Mouse (Mus musculus) hematopoietic stem cell, adult 5-6 weeks (primary cell): ENCODE measurements around the gene Nav2. TPM values are rescaled to one million over a fixed set of nuclear protein-coding genes. Genes with fewer than 3 reads are reported as not detected.

Source experiments
- ATAC-seq, 2 experiments: fragments of 125-278 bp in 1 of 2; replicated peaks in 1 of 2; 2 replicates each; pipeline ENCODE4 v1.8.0; 2016 to 2017; ENCODE audit warnings: inconsistent platforms in 2 of 2, mild to moderate bottlenecking in 2 of 2, moderate number of reproducible peaks in 2 of 2, low read depth in 1 of 2, moderate TSS enrichment in 1 of 2; ENCODE audit not compliant: low FRiP score in 2 of 2, poor library complexity in 2 of 2, severe bottlenecking in 2 of 2, insufficient read depth in 1 of 2, low TSS enrichment in 1 of 2
- total RNA-seq: library from RNA; stranded (forward); fragments of 172-1452, 232-1000 nt; gene quantifications from 2 replicates; pipeline ENCODE4 v1.2.3, GENCODE M21; 2017

The Nav2 gene
- total RNA-seq, 1 experiment from 2014 or later: 7.4 TPM

DNA sequence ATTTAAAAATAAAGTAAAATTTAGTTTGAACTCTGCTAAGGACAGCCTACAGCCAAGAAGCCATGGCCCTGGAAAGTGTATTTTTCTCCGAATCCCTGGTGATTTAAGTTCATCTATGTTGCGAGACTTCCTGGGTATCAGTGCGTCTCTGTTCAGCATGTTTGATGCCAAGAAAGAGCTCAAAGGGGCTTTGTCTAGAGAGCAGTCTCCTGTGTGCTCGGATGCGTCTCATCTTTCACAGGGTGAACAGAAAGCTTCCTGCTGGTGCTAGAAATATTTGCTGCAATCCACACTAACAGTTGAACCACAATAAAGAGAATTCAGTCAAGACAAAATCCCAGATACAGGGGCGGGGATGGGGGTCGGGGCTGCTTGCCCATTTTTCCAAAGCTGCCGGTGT, 572.4 kb downstream of the Nav2 start:
- no peak for ATAC-seq

DNA sequence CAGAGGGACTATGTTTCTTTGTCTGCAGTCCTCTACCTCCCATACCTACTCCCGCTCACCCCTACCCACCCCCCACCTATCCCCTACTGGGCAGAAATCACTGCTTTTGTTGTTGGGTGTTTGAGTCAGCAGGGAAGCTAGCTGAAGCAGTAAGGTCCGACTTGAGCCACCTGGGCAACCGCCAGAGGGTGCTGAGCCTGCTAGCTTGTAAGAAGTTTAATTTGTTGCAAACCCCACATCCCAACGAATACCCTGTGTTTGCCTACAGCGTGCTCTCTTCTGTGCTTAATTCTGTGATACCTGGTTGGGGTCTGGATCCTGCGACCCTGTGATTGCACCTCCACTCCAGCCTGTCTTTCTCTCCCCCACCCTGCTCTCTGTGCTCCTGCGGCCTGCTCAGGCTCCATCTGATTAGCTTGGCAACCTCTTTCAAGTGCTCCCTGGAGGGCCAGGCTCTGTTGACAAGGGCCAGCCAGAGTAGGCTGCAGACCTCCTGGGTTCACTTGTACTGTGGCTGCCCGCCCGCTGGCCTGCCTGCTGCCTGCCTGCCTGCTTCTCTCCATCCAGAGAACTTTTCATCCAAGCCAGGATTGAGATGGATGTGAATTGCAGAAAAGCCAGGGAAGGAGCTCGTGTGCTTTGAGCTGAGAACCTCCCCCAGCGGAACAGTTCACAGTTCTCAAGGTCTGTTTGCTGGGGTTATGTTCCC, 575.7 kb downstream of the Nav2 start:
- no peak for ATAC-seq

DNA sequence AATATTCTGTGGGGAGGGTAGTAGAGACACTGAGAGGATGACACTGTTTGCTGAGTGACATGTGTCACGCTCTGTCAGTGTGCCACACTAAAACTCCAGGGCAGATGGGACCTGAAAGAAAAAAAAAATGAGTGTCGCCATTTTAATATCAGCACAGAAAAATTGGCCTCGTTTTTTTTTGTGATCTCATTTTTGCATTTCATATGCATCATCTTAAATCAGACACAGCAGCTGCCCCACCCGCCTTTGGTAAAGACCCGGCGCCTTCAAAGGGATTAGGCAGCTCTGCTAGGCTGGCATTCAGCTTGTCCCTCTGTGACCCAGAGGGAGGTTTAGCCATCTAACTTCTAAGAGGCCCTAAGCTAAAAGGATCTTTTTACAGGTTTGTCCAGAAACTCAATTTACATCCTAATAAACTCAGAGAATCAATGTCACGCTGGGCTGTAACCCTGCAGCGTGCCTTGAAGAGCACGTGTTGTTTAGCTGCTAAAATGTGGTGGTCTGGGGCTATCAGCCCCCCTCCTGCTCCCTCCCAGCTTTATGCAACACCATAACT, 576.9 kb downstream of the Nav2 start:
- no peak for ATAC-seq

DNA sequence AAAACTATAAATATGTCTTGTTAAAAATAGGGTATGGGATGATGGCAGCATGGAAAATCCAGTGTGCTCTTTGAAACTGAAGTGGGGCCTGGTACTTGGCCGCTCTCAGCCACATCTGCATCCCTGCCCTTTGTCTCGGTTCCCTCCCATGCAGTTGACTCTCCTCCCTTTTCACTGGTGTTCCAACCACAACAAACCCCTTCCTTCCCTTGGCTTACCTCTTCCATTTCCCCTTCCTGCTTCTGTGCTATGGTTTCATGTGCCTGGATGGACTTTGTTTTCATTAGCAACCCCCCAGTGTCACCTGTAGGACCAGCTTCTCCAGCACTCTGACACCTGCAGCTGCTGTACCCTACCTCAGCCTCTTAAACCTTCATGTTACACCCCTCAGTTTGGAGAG, 578.8 kb downstream of the Nav2 start:
- ATAC-seq: peak; percentile 56 to 67; a peak in 3 of 4 replicates

DNA sequence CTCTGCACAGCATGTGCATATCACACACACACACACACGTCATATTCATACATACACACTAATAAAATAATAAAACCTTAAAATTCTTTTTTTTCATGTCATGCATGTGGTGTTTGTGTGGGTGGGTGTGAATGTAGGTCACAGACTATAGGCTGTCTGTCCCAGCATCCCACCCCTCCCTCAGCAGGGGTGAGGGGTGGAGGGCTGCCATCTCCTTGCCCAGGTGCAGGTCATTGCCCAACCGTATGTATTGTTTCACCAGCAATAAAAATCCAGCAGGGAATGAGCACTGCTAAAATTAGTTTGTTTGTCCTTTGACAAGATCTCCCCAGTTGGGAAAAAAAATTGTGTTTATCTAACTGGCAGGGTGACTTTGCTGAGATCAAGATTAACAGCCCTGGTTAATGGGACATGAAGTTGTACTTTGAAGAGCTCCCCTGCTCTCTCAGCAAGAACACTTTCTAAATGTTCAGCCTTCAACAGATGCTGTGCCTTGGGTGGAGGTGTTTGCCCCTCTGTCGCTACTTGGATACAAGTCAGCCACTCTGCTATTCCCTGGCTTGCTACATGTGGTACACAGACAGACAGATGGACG, 580.1 kb downstream of the Nav2 start:
- no peak for ATAC-seq

DNA sequence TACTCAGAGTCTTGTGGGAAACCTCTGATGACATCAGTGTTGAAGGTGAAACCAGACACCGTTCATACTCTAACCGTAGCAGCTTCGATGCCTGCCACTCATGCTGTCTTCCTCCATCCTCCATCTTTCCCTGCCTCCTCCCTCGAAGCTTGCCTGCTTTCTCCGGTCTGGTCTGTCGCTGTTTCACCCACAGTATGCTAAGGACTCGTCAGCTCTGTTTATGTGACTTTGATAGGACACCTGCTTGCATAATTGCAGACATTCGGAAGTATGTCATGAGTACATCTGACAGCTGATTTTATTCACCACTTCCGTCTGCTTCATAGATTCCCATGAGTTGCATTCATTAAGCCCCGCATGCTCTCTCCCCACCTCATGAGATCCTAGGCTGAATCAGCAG, 582.3 kb downstream of the Nav2 start:
- no peak for ATAC-seq

DNA sequence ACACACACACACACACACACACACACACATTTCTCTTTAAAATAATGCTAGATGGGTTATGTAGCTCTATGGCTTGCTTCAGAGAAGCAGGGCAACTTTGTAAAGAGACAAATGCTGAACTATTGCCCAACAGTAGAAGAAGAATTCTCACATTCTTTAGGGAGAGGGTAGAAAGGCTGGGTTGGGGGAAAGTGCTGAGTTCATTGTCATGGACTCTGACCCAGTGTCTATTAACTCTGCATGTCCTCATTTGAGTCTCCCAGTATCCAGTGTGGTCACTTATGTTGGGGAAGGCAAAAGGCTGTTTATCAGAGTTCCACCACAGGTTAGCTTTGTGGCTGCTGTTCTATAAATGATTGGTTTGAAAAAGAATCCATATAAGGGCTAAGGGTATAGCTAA, 584.1 kb downstream of the Nav2 start:
- ATAC-seq: no peak

DNA sequence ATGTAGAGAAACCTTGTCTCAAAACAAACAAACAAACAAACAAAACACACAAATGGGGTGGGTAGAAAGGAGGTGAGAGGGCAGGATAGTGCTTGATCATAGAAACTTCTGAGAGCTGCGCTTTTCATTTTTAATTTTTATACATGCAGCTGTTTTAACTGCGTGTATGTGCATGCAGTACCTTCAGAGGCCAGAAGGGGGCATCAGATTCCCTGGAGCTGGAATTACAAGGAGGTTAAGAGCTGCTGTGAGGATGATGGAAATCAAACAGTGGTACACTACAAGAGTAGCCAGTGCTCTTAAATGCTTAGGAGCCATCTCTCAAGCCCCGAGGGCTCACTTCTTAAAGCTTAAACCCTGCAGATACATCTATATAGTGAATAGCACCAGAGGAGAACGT, 584.7 kb downstream of the Nav2 start:
- no peak for ATAC-seq

DNA sequence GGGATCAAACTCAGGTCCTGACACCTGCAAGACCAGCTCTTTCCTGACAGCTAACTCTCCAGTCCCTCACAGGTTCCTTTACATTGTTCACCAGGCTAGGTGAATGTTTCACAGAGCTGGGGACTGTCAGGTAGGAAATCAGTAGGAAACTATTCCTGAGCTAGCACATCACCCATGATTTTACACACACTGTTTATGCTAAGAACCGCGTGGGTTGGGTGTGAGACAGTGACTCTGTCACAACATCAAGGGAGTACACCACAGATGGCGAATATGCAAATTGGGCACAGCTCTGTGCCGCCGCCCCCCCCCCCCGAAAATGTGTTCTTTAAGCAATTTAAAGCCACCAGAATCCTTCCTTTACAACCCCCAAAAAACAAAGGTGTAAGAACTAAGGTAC, 586.1 kb downstream of the Nav2 start:
- ATAC-seq: no peak

DNA sequence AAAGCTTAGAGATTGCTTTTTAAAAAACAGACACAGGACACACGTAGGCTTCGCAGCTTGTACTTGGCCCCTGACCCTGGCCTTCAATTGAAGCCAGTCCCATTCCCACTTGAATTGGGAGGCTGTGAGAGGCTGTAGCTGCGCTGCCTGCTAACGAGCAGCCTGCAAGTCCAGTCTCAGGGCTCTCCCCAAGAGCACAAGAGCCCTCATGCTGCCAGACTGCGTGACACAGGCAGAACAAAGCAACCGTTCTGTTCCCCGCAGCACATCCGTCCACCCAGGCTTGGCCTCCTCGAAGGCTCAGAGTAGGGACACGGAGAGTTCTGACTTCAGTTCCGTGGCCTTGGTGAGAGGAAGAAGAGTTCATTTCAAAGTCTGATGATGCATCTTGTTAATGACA, 587.6 kb downstream of the Nav2 start:
- no peak for ATAC-seq

DNA sequence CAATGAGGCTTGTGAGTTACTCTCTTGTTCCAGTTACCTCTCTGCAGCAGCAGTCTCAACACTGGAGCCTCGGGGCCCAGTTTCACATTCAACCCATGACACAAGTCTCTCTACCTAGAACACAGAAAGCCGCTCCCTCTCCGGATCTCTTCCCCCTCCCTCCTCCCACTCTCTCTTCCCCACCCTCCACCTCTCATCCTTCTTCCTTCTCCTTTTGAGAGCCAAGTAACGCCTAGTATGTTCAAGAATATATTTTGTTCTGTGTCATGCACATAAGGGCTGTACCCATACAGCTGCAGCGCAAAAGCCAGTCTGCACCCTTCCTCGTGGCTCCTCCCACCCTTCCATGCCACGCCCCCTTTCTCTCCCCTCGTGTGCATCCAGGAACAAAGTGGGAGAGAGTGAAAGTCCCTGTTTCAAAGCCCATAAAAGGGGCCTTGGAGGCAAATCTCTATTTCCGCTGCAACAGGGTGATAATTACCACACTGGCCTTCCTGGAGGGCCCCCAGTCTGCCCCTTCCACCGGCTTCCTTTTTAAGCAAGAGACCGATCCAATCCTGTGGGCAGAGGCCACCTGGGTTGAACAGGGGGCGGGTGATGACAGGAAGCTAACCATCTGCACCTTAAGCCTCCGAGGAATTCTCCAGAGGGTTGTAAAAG, 588.4 kb downstream of the Nav2 start:
- ATAC-seq: peak; percentile 73 to 75

DNA sequence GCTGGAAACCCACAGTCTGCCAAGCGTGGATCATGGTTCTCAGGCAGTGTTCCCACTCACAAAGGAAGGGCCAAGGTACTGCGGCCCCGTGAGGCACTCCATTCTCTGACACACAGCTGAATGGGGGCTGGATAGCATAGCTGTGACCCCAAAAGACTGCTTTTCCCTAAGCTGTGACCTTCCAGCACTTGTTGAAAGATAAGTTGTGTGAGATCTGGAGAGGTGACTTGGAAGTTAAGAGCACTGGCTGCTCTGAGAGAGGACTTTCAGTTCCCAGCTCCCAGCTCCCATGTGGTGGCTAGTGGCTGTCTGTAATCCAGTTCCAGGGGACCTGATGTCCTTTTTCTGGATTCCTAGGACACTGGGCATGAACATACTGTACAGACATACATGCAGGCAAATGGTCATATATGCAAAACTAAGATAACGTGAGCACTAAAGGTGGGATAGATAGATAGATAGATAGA, 588.9 kb downstream of the Nav2 start:
- ATAC-seq: no peak; a peak in 1 of 4 replicates

DNA sequence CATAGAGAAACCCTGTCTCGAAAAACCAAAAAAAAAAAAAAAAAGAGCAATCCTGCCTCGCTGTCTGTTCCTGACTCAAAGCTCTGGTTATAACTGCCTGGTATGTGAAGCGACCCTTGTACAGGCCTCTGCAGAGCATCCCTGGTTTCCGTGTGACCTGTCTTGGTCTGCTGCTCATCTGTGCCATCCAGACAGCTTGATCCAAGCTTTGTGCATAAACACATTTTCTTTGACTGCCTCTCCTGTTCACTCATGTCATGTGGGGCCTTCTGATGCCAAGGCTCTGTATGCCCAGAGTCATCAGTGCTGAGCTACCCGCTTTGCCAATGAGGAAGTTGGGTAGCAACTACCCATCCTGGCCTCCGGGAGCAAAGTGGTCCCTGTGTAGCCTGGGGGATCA, 591.1 kb downstream of the Nav2 start:
- no peak for ATAC-seq

DNA sequence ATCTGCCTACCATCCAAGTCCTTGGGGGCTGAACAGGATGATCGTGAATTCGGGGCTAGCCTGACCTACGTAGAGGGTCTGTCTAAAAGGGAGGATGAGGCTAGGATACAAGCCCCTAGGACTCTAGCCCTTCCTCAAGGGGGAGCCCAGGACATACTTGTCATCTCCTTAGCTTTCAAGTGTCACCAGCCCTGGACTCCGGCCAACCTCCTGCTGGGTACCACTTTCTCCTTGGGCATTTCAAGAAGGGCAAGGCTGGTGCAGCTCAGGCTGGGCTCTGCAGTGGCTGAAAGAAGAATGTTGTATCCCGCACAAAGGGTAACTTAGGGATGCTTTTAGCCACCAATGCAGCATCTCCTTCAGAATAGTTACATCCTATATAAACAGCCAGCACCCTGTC, 592.4 kb downstream of the Nav2 start:
- ATAC-seq: no peak

DNA sequence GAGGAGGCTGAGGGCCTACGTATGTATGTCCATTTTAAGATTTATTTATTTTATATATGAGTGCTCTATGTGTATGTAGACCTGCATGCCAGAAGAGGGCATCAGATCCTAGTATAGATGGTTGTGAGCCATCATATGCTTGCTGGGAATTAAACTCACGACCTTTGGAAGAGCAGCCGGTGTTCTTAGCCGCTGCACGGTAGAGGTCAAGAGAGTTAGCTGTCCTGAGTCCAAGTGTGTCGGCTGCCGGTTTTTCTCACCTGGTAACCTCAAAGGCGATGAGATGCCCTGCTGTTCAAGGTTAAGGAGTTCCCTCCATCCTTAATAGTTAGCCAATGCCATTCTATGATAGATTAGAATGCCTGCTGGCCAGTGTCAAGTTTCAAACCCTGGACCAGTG, 594.9 kb downstream of the Nav2 start:
- ATAC-seq: no peak

DNA sequence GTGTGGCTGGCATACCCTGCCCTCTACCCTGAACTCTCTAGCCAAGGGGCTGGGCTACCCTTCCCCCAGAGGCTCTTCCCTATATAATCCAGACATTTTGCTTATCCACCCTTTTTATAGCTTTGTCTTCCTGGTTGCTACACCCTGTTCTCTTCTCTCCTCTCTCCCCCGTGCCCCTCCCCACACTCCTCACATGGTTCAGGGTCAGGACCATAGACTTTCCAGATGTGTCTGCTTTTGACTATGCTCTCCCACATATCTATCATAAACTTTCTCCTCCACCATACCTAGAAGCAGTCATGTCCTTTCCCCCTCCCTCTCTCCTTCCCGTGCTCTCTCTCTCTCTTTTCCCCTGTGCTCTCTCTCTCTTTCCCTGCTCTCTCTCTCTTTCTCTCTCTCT, 595.4 kb downstream of the Nav2 start:
- ATAC-seq: no peak

DNA sequence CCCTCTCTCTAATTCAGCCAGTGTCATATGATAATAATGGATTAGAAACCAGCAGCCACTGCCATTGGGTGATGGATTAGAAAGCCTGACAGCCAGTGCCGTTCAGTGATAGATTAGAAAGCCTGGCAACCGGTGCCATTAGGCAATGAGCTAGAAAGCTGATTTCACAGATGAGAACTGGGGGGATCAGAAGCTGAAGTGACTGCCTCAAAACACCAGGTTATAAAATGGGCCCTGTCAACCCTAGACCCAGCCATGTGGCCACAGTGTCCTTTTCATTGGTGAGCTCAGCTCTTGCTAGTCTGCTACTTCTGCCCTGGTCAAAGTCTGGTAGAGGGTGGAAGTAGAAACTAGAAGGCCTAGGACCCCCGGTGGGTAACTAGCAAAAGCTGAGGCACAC, 595.8 kb downstream of the Nav2 start:
- ATAC-seq: no peak

DNA sequence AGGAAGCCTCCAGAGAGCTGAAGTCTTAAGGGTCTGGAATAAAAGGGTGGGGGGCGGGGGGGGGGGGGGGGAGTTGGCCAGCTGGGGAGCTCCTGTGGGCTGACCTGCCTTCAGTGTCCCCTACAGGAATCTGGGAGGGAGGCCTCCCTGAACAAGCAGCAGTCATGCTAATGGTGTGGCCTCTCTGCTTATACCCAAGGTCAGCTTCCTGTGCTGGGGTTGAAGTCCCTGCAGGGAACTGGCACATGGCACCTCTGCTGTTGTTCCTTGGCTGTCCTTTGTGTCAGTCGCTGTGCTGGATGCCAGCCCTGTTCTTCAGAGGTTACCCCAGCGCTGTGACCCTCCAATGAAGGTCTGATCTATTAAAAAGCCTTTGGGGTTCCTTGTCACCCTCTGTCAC, 596.5 kb downstream of the Nav2 start:
- ATAC-seq: no peak
